Mouse (Mus musculus) bone marrow, adult 2 months (tissue): ENCODE results near the gene Ap1g1.

Experiments used
- CTCF ChIP-seq: fragments of 200-500 bp; IDR thresholded peaks from 2 replicates; pipeline ENCODE4 v1.5.1; 2011; ENCODE audit warnings: low read length, control low read depth; ENCODE audit not compliant: control insufficient read depth, insufficient read depth
- POLR2A ChIP-seq: fragments of 200-500 bp; IDR thresholded peaks from 2 replicates; pipeline ENCODE4 v1.6.1; 2011; ENCODE audit warnings: low read depth, mild to moderate bottlenecking, control low read depth, low read length, borderline replicate concordance; ENCODE audit not compliant: control insufficient read depth

DNA sequence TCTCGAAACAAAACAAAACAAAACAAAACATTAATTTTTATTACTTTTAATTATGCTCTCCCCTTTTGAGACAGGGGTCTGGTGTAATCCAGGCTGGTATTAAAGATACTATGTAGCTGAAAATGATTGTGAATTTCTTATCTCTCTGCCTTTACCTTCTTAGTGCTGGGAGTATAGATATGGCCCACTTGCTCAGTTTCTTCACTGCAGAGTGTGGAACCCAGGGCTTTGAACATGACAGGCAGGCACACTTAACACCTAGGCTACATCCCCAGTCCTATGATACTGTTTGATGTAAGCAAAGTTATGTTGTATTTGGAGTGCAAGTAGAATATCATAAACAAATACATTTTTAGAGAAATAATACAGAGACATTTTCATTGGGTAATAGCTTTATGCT lies 64.1 kb downstream of the Ap1g1 start:
- no peak for TF ChIP-seq CTCF
- TF ChIP-seq POLR2A = no peak
